Mouse (Mus musculus) hindbrain, embryonic 15.5 days (tissue): ENCODE data around the gene Aif1l. TPM values are rescaled to one million over a fixed set of nuclear protein-coding genes. Genes with fewer than 3 reads are reported as not detected.

Source experiments
- ATAC-seq: fragments of 200-750 bp; cut with Nextera tagmentation; 2 replicates; pipeline ENCODE4 v1.8.0; 2017; ENCODE audit warnings: low read depth, moderate number of reproducible peaks, moderate TSS enrichment; ENCODE audit not compliant: low FRiP score
- H3K27ac ChIP-seq: fragments of 300-500 bp; sonication (generic); replicated peaks from 2 replicates; pipeline ENCODE4 v1.5.1; 2015; ENCODE audit warnings: mild to moderate bottlenecking, inconsistent platforms
- H3K27me3 ChIP-seq: fragments of 300-500 bp; sonication (generic); 2 replicates; pipeline ENCODE4 v1.6.1; 2015; ENCODE audit warnings: control low read depth, inconsistent platforms
- H3K36me3 ChIP-seq: fragments of 300-500 bp; sonication (generic); 2 replicates; pipeline ENCODE4 v1.6.1; 2015; ENCODE audit warnings: control low read depth, inconsistent platforms
- H3K4me1 ChIP-seq: fragments of 300-500 bp; sonication (generic); replicated peaks from 2 replicates; pipeline ENCODE4 v1.6.1; 2015; ENCODE audit warnings: control low read depth, inconsistent platforms
- H3K4me2 ChIP-seq: fragments of 300-500 bp; sonication (generic); 2 replicates; pipeline ENCODE4 v1.6.1; 2015; ENCODE audit warnings: moderate library complexity, mild to moderate bottlenecking, inconsistent platforms
- H3K4me3 ChIP-seq: fragments of 300-500 bp; sonication (generic); 2 replicates; pipeline ENCODE4 v1.5.1; 2015; ENCODE audit warnings: mild to moderate bottlenecking, inconsistent platforms
- H3K9ac ChIP-seq: fragments of 300-500 bp; sonication (generic); 2 replicates; pipeline ENCODE4 v1.6.1; 2015; ENCODE audit warnings: inconsistent platforms
- H3K9me3 ChIP-seq: fragments of 300-500 bp; sonication (generic); 2 replicates; pipeline ENCODE4 v1.6.1; 2016; ENCODE audit warnings: control low read depth, inconsistent platforms
- WGBS: fragments of 180-500 bp; shearing (Covaris S2); methylation state at CpG from one replicate; pipeline ENCODE4 v1.1.7; 2015; 5-methylcytosine and 5-hydroxymethylcytosine counted together
- polyA plus RNA-seq: library from polyadenylated mRNA; unstranded; fragments of >200 nt; fragmentation: Nextera tagmentation; extraction: Ambion mirVana; gene quantifications from 2 replicates; pipeline ENCODE4 v1.2.1, GENCODE M21; 2015

Gene Aif1l
- polyA plus RNA-seq, 1 experiment from 2014 or later: 23.5 TPM

GRCm38 (mm10) chr2:31924811-31925210, 25.1 kb upstream of the Aif1l start:
- ATAC-seq: no peak
- Histone ChIP-seq H3K27ac (no peak overlapping the region), H3K9ac (no peak overlapping the region), H3K4me1 (no peaks in the 10 kb centered on the region), H3K36me3 (no peaks in the 10 kb centered on the region), H3K4me3 (no peak overlapping the region), H3K27me3 (no peaks in the 10 kb centered on the region), H3K4me2 (no peak overlapping the region), H3K9me3 (no peaks in the 10 kb centered on the region)
- WGBS: 36% methylated on average over 9 of the region's 9 CpGs

GRCm38 (mm10) chr2:31925936-31926335, 24.0 kb upstream of the Aif1l start:
- H3K27me3 ChIP-seq: no peaks in the 10 kb centered on the region

GRCm38 (mm10) chr2:31929664-31930063, 20.3 kb upstream of the Aif1l start:
- Histone ChIP-seq H3K9me3 (no peaks in the 10 kb centered on the region), H3K27ac (no peak overlapping the region), H3K9ac (no peak overlapping the region), H3K4me3 (no peak overlapping the region), H3K4me1 (no peaks in the 10 kb centered on the region), H3K4me2 (no peak overlapping the region), H3K36me3 (no peaks in the 10 kb centered on the region), H3K27me3 (no peaks in the 10 kb centered on the region)
- ATAC-seq: no peak
- 86% methylated on average over 3 of the region's 3 CpGs for WGBS

More at GRCm38 (mm10) chr2:31925936-31926335, 24.0 kb upstream of the Aif1l start:
- no peak overlapping the region for H3K9ac ChIP-seq
- H3K4me3 ChIP-seq: no peak overlapping the region
- H3K4me1 ChIP-seq: no peaks in the 10 kb centered on the region
- H3K27ac ChIP-seq: no peak overlapping the region
- 46% methylated on average over 4 of the region's 4 CpGs for WGBS
- H3K9me3 ChIP-seq: no peaks in the 10 kb centered on the region
- H3K4me2 ChIP-seq: no peak overlapping the region
- H3K36me3 ChIP-seq: no peaks in the 10 kb centered on the region
- ATAC-seq: no peak

- Histone ChIP-seq H3K4me1 (no peaks in the 10 kb centered on the region), H3K4me2 (no peak overlapping the region), H3K36me3 (no peaks in the 10 kb centered on the region), H3K27ac (no peak overlapping the region), H3K4me3 (no peak overlapping the region), H3K9ac (no peak overlapping the region), H3K9me3 (no peaks in the 10 kb centered on the region), H3K27me3 (no peaks in the 10 kb centered on the region)
- 34% methylated on average over 4 of the region's 4 CpGs for WGBS
- no peak for ATAC-seq
Observed at GRCm38 (mm10) chr2:31934551-31934950, 15.4 kb upstream of the Aif1l start.

GRCm38 (mm10) chr2:31935054-31935453, 14.9 kb upstream of the Aif1l start:
- Histone ChIP-seq H3K9ac (no peak overlapping the region), H3K4me2 (no peak overlapping the region), H3K27me3 (no peaks in the 10 kb centered on the region), H3K27ac (no peak overlapping the region), H3K4me1 (no peaks in the 10 kb centered on the region), H3K4me3 (no peak overlapping the region), H3K9me3 (no peaks in the 10 kb centered on the region), H3K36me3 (no peaks in the 10 kb centered on the region)
- ATAC-seq: no peak
- 40% methylated on average over 4 of the region's 4 CpGs for WGBS

- no peak for ATAC-seq
- Histone ChIP-seq H3K36me3 (no peaks in the 10 kb centered on the region), H3K9me3 (no peaks in the 10 kb centered on the region), H3K4me3 (no peak overlapping the region), H3K4me1 (no peaks in the 10 kb centered on the region), H3K4me2 (no peak overlapping the region), H3K9ac (no peak overlapping the region), H3K27ac (no peak overlapping the region), H3K27me3 (no peaks in the 10 kb centered on the region)
- WGBS: 89% methylated on average over 1 of the region's 1 CpGs
Observed at GRCm38 (mm10) chr2:31938298-31938697, 11.6 kb upstream of the Aif1l start.

GRCm38 (mm10) chr2:31943011-31943410, 6.9 kb upstream of the Aif1l start:
- H3K4me2 ChIP-seq: no peak overlapping the region
- no peaks in the 10 kb centered on the region for H3K36me3 ChIP-seq
- no peaks in the 10 kb centered on the region; the same call in 1 of the 2 replicates for H3K27me3 ChIP-seq
- H3K9me3 ChIP-seq: no peaks in the 10 kb centered on the region
- H3K27ac ChIP-seq: no peak overlapping the region
- ATAC-seq: no peak
- no peak overlapping the region for H3K9ac ChIP-seq
- H3K4me3 ChIP-seq: no peak overlapping the region
- 77% methylated on average over 4 of the region's 4 CpGs for WGBS
- no peaks in the 10 kb centered on the region for H3K4me1 ChIP-seq

- no peaks in the 10 kb centered on the region for H3K9me3 ChIP-seq
- no peak overlapping the region for H3K9ac ChIP-seq
- H3K27ac ChIP-seq: no peak overlapping the region
- H3K4me1 ChIP-seq: peaks cover 4% of the 10 kb centered on the region
- H3K4me2 ChIP-seq: no peak overlapping the region
- 74% methylated on average over 2 of the region's 2 CpGs for WGBS
- no peak for ATAC-seq
- no peaks in the 10 kb centered on the region; the same call in 1 of the 2 replicates for H3K27me3 ChIP-seq
- no peak overlapping the region for H3K4me3 ChIP-seq
- H3K36me3 ChIP-seq: no peaks in the 10 kb centered on the region
Observed at GRCm38 (mm10) chr2:31945580-31945979, 4.4 kb upstream of the Aif1l start.

- ATAC-seq: no peak
- no peak overlapping the region for H3K4me3 ChIP-seq
- no peaks in the 10 kb centered on the region for H3K9me3 ChIP-seq
- H3K4me1 ChIP-seq: peaks cover 26% of the 10 kb centered on the region
- WGBS: 74% methylated on average over 6 of the region's 6 CpGs
- no peaks in the 10 kb centered on the region; the same call in 1 of the 2 replicates for H3K27me3 ChIP-seq
- H3K27ac ChIP-seq: no peak overlapping the region
- no peaks in the 10 kb centered on the region for H3K36me3 ChIP-seq
- no peak overlapping the region for H3K9ac ChIP-seq
- H3K4me2 ChIP-seq: no peak overlapping the region
Observed at GRCm38 (mm10) chr2:31948392-31948791, 1.5 kb upstream of the Aif1l start.

- no peak overlapping the region for H3K4me3 ChIP-seq
- H3K27me3 ChIP-seq: no peaks in the 10 kb centered on the region; the same call in 1 of the 2 replicates
- no peak overlapping the region for H3K9ac ChIP-seq
- H3K27ac ChIP-seq: no peak overlapping the region
- no peak overlapping the region for H3K4me2 ChIP-seq
- no peaks in the 10 kb centered on the region for H3K36me3 ChIP-seq
- peaks cover 26% of the 10 kb centered on the region for H3K4me1 ChIP-seq
- no peaks in the 10 kb centered on the region for H3K9me3 ChIP-seq
- WGBS: 77% methylated on average over 6 of the region's 6 CpGs
- ATAC-seq: no peak
Observed at GRCm38 (mm10) chr2:31948801-31949200, 1.1 kb upstream of the Aif1l start.

GRCm38 (mm10) chr2:31950966-31951365, 1.0 kb downstream of the Aif1l start:
- peaks cover 30% of the 10 kb centered on the region for H3K4me1 ChIP-seq
- no peaks in the 10 kb centered on the region for H3K9me3 ChIP-seq
- H3K9ac ChIP-seq: peak overlapping the region; percentile 62
- WGBS: 21% methylated on average over 9 of the region's 9 CpGs
- peak overlapping the region; percentile 63 for H3K4me3 ChIP-seq
- no peak for ATAC-seq
- H3K27me3 ChIP-seq: no peaks in the 10 kb centered on the region
- H3K4me2 ChIP-seq: peak overlapping the region; percentile 93
- no peak overlapping the region for H3K27ac ChIP-seq
- no peaks in the 10 kb centered on the region for H3K36me3 ChIP-seq

GRCm38 (mm10) chr2:31952236-31952635, 2.3 kb downstream of the Aif1l start:
- no peaks in the 10 kb centered on the region for H3K9me3 ChIP-seq
- no peak overlapping the region for H3K27ac ChIP-seq
- no peak overlapping the region for H3K9ac ChIP-seq
- no peak for ATAC-seq
- H3K4me1 ChIP-seq: peaks cover 30% of the 10 kb centered on the region
- no peaks in the 10 kb centered on the region for H3K36me3 ChIP-seq
- 71% methylated on average over 10 of the region's 10 CpGs for WGBS
- H3K4me2 ChIP-seq: peak overlapping the region; percentile 93
- H3K27me3 ChIP-seq: no peaks in the 10 kb centered on the region
- no peak overlapping the region for H3K4me3 ChIP-seq

- WGBS: 86% methylated on average over 3 of the region's 3 CpGs
- Histone ChIP-seq H3K4me3 (no peak overlapping the region), H3K9me3 (no peaks in the 10 kb centered on the region), H3K36me3 (no peaks in the 10 kb centered on the region), H3K4me2 (peak overlapping the region; percentile 93), H3K9ac (no peak overlapping the region), H3K4me1 (peaks cover 30% of the 10 kb centered on the region), H3K27ac (no peak overlapping the region), H3K27me3 (no peaks in the 10 kb centered on the region)
- ATAC-seq: no peak
Observed at GRCm38 (mm10) chr2:31952725-31953124, 2.8 kb downstream of the Aif1l start.
